Mouse (Mus musculus) layer of hippocampus, postnatal 36 days (tissue): Measurements from ENCODE around the gene Cd72. TPM values are rescaled to one million over a fixed set of nuclear protein-coding genes. Genes with fewer than 3 reads are reported as not detected.

Experiments used
- DNase-seq, 2 experiments: peaks; one replicate each; pipeline ENCODE4 v3.0.0; 2022
- total RNA-seq, 2 experiments: library from RNA; stranded (reverse); gene quantifications; 2 replicates each; pipeline ENCODE4 v1.2.3; 2021

Gene Cd72
- total RNA-seq, 2 experiments from 2014 or later, result not detected

DNA sequence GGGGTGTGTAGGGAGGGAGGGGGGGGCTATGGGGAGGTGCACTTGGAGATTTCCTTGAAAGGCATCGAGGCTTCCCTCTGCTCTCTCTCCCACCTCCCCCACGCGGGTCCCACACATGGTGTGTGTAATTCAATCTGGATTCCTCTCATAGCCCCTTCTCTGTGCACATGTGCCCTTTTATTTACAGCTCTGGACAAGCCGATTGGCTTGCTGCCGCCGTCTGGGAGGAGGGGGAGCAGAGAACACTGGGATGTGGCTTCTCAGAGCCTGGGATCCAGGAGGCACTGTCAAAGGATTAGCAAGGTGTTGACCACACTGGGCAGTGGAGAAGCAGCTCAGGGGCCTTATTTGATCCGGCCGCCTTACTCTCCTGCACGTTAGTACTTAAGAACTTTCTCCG lies 53.5 kb downstream of the Cd72 start:
- no peak for DNase-seq

DNA sequence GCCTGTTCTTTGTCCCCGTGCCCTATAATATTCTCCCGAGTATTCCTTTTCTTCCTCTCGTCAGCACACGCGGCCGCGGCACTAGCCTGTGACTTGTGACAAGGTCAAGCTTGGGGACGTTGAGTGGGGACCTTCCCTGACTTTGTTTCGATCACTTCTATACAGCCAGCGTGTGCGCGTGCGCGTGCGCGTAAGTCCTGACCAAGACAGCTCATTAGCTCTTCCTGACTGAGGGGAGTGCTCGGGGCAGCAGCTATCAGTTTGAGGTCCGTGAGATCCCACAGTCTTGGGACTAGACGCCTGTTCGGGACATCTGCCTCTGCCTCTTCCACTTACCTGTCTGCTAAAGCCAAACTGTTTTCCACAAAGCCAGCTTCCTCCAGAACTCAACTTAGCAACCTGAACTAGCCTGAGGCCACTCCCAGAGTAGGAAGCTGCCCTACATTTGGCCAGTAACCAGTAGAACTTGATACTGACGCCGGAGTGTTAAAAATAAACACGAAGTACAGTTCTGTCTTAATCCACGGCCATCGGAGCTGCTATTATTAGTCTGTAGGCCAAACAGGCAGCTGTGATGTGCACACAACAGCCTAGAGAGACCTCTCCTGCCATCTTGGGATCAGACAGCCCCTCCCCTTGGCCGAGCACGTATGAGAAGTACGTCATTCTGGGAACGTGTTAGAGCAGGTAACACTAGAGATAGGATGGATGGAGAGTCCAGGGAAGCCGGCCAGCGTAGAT lies 54.9 kb downstream of the Cd72 start:
- no peak for DNase-seq

GRCm38 (mm10) chr4:43398829-43399331 lies 55.5 kb downstream of the Cd72 start:
- DNase-seq, result no peak

DNA sequence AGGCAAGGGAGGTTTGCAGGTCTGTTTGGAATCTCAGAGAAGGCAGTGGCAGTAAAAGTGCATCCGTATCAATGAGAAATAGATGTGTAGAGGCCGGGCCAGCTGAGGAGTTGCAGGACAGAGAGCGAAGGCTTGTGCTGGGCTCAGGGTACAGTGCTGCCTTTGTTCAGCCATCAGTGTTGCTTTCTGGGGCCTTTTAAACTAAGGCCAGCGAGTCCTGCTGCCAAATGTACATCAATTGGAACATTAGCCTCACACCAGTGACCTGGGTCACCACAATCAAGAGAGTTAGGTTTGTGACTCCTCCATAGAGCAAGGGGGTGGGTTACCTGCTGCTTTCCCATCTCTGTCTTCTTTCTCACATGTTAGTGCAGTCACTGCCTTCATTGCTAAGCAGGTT lies 56.4 kb downstream of the Cd72 start:
- DNase-seq, result no peak

Other genes with a start within 250 kb of the Cd72 start
- gene Atp8b5, start 187.5 kb downstream of the Cd72 start, total RNA-seq, result under 1 TPM; 0.20 to 0.22 TPM
- gene Rusc2, start 72.6 kb downstream of the Cd72 start, total RNA-seq, result 100 to 1,000 TPM; 104 to 120 TPM
- 1 to 10 TPM in 1 of 2 experiments, under 1 TPM in 1; 0.72 to 2.6 TPM for gene Fam166b, start 25.5 kb downstream of the Cd72 start, total RNA-seq
- gene Tesk1, start 12.7 kb downstream of the Cd72 start, total RNA-seq, result 10 to 100 TPM; 76.2 to 76.3 TPM
- gene Sit1, start 29.1 kb upstream of the Cd72 start, total RNA-seq, result not detected
- gene Ccdc107, start 38.3 kb upstream of the Cd72 start, total RNA-seq, result 10 to 100 TPM; 25.0 to 26.0 TPM
- under 1 TPM; 0.56 to 0.82 TPM for gene Arhgef39, start 45.1 kb upstream of the Cd72 start, total RNA-seq
- gene Car9, start 52.3 kb upstream of the Cd72 start, total RNA-seq, result under 1 TPM; 0.17 to 0.35 TPM
- gene Tpm2, start 69.1 kb upstream of the Cd72 start, total RNA-seq, result 1 to 10 TPM; 4.8 to 6.9 TPM
- 10 to 100 TPM; 72.6 to 73.2 TPM for gene Creb3, start 107.7 kb upstream of the Cd72 start, total RNA-seq
- gene Tln1, start 108.1 kb upstream of the Cd72 start, total RNA-seq, result 10 to 100 TPM; 44.8 to 49.0 TPM
- gene Rgp1, start 124.1 kb upstream of the Cd72 start, total RNA-seq, result 10 to 100 TPM; 43.2 to 51.2 TPM
- 10 to 100 TPM; 58.8 to 59.6 TPM for gene Gba2, start 124.2 kb upstream of the Cd72 start, total RNA-seq
- not detected for gene Msmp, start 129.9 kb upstream of the Cd72 start, total RNA-seq
- 10 to 100 TPM; 51.6 to 59.1 TPM for gene Npr2, start 177.3 kb upstream of the Cd72 start, total RNA-seq
- gene Spag8, start 199.0 kb upstream of the Cd72 start, total RNA-seq, result 1 to 10 TPM in 1 of 2 experiments, under 1 TPM in 1; 0.87 to 1.4 TPM
- 10 to 100 TPM; 29.6 to 33.2 TPM for gene Hint2, start 201.8 kb upstream of the Cd72 start, total RNA-seq
- gene Tmem8b, start 214.3 kb upstream of the Cd72 start, total RNA-seq, result 10 to 100 TPM; 66.7 to 67.3 TPM
- 1 to 10 TPM; 1.3 to 1.5 TPM for gene Fam221b, start 214.5 kb upstream of the Cd72 start, total RNA-seq
- not detected for gene Olfr70, start 246.2 kb upstream of the Cd72 start, total RNA-seq